Mouse (Mus musculus) layer of hippocampus, adult 2 months (tissue): Measurements from ENCODE around the gene Foxn3. TPM values are rescaled to one million over a fixed set of nuclear protein-coding genes. Genes with fewer than 3 reads are reported as not detected.

Source experiments
- DNase-seq, 2 experiments: peaks; one replicate each; pipeline ENCODE4 v3.0.0; 2022; ENCODE audit warnings: low spot score in 2 of 2
- H3K27ac ChIP-seq: fragments of 200-600 bp; 2 replicates; pipeline ENCODE4 v1.8.1; 2022
- H3K4me3 ChIP-seq: fragments of 200-600 bp; 2 replicates; pipeline ENCODE4 v1.8.1; 2022; ENCODE audit warnings: mild to moderate bottlenecking
- CTCF ChIP-seq: fragments of 200-600 bp; conservative IDR thresholded peaks from 2 replicates; pipeline ENCODE4 v1.8.1; 2022; ENCODE audit warnings: antibody characterized with exemption, mild to moderate bottlenecking, moderate library complexity
- total RNA-seq, 2 experiments: library from RNA; stranded (reverse); gene quantifications; 2 replicates each; pipeline ENCODE4 v1.2.3; 2021

The Foxn3 gene
- total RNA-seq, 2 experiments from 2014 or later, result 45.9 to 53.7 TPM

DNA sequence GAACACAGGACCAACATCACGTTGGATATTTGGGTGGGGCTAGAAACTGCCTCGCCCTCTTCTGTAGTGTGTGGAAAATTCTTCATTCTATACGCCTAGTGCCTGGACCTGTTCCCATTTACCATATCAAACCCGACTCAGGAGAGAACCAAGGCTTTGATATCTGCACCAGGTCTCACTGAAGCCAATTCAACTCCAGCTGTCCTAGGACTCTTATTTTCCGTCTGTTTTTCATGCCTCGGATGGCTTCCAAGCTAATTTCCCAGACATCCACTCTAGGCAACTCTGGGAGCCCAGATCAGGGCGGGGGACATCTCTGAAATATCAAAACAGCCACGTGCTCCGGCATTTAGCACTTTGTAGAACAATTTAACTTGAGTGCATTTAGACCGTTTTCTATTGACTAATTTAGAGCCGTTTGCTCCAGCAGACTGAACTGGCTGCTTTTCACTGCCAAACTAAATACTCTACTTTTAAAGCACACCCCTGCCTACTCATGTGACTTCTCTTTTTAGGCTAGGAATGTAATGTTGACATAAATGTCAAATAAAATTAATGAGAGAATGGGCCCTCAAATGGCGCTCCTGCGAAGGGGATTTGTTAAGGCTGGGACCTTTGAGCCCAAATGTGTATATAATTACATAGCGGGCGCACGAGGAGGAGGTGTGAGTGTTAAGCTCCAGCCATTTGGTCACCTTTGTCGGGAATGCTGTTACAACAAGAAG, 33.5 kb downstream of the Foxn3 start:
- TF ChIP-seq CTCF, result no peak
- no peak overlapping the region for H3K27ac ChIP-seq
- no peak for DNase-seq
- no peak overlapping the region for H3K4me3 ChIP-seq

DNA sequence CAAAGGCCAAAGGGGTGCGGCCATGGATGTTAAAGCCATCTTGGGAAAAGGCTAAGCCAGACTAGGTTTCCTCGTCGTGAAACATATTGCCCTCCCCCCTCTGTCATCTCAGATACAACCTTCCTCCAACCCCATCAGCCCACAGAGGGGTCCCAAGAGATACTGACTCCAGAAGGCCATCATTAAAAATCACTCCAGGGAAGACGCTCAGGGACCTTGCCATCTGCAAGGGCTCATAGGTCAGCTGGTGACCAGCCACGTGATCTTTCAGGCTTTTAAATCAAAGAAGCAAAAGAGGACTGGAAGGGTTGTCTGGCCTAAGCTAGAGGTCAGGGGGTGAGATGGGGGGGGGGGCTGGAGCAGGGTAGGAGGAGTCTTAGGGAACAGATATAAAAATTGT, 34.4 kb downstream of the Foxn3 start:
- no peak overlapping the region for H3K27ac ChIP-seq
- no peak for DNase-seq
- TF ChIP-seq CTCF, result no peak
- H3K4me3 ChIP-seq, result no peak overlapping the region

GRCm38 (mm10) chr12:99527452-99527851, 35.9 kb downstream of the Foxn3 start:
- no peak for DNase-seq
- Histone ChIP-seq H3K4me3 (no peak overlapping the region), H3K27ac (no peak overlapping the region)
- no peak for TF ChIP-seq CTCF

DNA sequence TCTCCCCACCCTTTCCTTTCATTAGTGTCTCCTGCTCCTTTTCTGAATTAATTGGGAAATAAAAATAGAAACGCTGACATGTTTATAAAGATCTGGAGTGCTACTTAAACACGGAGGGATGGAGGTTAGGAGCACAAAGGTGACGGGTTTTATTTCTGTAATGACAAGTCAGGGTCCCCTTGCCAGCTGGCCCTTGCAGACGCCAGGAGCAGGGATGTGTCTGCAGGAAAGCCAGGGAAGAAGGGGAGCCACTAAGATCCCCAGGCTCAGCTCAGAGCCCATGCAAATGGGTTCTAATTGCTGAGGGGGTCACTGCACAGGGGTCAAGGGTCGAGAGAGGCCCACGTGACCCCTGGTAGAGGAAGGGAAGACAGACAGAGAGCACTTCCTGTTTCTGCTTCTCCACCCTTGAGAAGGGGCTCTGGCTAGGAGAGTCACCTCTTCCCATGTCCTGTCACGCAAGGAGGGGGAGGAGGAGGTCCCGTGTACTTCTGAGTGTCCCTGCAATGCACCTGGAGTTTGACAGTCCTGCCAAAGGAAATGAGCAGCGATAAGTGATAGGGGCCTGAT, 36.7 kb downstream of the Foxn3 start:
- TF ChIP-seq CTCF, result no peak
- Histone ChIP-seq H3K4me3 (no peak overlapping the region), H3K27ac (no peak overlapping the region)
- DNase-seq, result no peak

DNA sequence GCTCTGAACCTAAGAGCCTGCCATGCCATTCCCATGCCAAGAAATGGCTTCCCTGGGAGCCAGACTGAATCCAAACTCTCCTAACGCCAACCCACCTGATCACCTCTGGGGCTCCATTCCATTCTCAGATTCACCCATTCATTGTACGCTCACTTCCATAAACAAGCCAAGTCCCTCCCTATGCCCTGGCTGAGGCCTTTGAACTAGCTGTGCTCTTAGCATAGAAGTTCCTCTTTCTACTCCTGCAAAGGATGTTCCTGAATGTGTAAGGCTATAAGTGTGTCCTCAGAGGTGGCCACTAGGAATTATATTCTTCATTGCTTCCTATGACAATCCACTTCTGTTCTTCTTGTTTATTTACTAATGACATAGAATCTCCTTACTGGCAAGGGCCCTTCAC, 40.5 kb downstream of the Foxn3 start:
- Histone ChIP-seq H3K27ac (no peak overlapping the region), H3K4me3 (no peak overlapping the region)
- no peak for DNase-seq
- TF ChIP-seq CTCF, result no peak

- no peak overlapping the region for H3K4me3 ChIP-seq
- no peak for TF ChIP-seq CTCF
- H3K27ac ChIP-seq, result no peak overlapping the region
- DNase-seq, result no peak
Observed at GRCm38 (mm10) chr12:99519862-99520261, 43.5 kb downstream of the Foxn3 start.

- Histone ChIP-seq H3K27ac (peak overlapping the region; percentile 2; the same call in 1 of the 2 replicates), H3K4me3 (peak overlapping the region; percentile 23; the same call in 1 of the 2 replicates)
- peak in 1 of 2 experiments; percentile 23 for DNase-seq
- no peak for TF ChIP-seq CTCF
Observed at GRCm38 (mm10) chr12:99519191-99519614, 44.2 kb downstream of the Foxn3 start.

DNA sequence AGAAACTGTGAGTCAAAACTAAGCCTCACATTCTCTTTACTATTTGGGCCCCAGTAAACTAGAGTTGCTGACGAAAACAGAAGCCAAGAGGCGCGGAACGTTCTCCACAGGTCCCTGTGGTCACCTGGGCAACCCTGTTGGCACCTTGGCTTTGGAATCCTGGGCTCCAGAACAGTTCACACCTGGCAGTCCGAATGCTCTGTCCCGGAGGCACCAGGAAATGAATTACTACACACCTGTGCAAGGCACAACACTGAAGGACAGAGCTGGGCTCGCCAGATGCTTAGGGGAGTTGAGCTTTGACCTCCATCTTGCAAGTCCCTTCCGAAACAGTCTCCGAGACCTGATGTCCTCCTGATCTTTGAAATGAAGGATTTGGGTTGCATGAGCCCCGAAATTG, 44.7 kb downstream of the Foxn3 start:
- no peak for DNase-seq
- Histone ChIP-seq H3K4me3 (no peak overlapping the region), H3K27ac (no peak overlapping the region)
- TF ChIP-seq CTCF, result no peak

DNA sequence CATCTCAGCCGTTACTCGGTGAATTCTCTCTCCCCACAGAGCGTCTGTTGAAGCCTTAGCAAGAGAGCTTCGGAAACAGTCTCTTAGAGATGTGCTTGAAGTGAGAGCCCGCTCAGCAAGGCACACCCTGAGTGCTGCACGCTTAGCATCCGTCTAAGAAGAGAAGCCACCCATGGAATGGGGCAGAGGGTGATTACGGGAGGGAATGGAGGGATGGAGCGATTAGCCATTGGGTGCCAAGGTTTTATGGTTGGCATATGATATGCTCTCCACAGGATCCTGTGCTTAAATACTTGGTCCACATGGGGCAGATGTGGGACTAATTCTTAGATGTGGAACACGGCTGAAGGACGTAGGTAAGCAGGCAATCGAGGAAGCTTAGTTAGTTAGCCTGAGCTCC, 45.3 kb downstream of the Foxn3 start:
- Histone ChIP-seq H3K27ac (no peak overlapping the region), H3K4me3 (no peak overlapping the region)
- DNase-seq, result no peak
- TF ChIP-seq CTCF, result no peak

- H3K4me3 ChIP-seq, result no peak overlapping the region
- no peak for DNase-seq
- TF ChIP-seq CTCF, result no peak
- H3K27ac ChIP-seq, result no peak overlapping the region
Observed at GRCm38 (mm10) chr12:99517296-99517695, 46.1 kb downstream of the Foxn3 start.

DNA sequence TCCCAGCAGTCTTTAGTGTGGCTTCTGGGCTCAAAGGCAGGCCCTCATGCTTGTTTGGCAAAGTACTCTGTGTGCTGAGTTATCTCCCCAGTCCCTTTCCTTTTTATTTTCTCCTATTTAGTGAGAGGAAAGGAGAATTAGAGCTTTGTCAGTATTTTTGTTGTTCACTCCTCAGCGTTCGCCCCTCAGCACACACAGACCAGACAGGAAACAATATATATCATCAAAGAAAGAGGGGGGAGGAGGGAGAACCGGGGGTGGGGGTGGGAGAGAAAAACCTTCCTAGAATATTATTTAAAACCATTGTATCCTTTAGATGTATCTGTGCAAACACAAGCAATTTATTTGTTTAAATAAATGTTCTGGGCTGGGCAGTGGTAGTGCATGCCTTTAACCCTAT, 47.9 kb downstream of the Foxn3 start:
- no peak overlapping the region for H3K4me3 ChIP-seq
- no peak overlapping the region for H3K27ac ChIP-seq
- no peak for TF ChIP-seq CTCF
- no peak for DNase-seq

DNA sequence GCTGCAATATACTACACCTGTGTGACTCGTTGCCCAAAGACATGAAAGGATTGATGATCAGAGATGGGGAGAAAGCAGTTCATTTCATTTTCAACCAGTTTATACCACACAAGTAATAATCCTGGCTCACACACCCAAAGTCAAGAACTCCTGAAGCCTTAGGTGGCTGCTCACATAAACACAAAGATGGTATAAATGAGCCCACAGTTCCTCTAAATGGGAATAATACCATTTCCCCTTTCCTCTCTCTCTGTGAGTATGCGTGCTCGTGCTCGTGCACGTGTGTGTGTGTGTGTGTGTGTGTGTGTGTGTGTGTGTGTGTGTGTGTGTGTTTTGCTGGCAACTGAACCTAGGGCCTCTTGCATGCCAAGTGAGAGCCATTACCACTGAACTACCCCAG, 51.7 kb downstream of the Foxn3 start:
- Histone ChIP-seq H3K4me3 (no peak overlapping the region), H3K27ac (no peak overlapping the region)
- no peak for TF ChIP-seq CTCF
- DNase-seq, result no peak

GRCm38 (mm10) chr12:99510759-99511158, 52.6 kb downstream of the Foxn3 start:
- Histone ChIP-seq H3K27ac (no peak overlapping the region), H3K4me3 (no peak overlapping the region)
- no peak for DNase-seq
- TF ChIP-seq CTCF, result no peak

DNA sequence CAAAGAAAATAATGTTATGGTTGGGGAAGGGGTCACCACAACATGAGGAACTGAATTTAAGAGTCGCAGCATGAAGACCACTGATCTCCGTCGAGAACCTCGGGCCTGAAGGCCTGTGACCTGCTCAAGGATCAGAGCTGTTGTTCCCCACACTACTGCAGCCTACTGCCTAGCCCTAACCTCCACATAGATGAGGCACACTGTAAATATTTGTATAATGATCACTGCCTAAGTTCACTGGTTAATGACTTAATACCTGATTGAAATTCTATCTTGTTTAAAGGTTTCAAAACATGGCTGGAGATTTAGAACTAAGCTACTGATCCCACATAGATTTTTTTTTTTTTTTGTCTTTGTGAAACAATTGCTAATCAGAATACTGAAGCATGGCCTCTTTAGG, 61.2 kb downstream of the Foxn3 start:
- TF ChIP-seq CTCF, result no peak
- no peak overlapping the region for H3K4me3 ChIP-seq
- H3K27ac ChIP-seq, result no peak overlapping the region
- DNase-seq, result no peak
